8 mouse cellular contexts compared by ENCODE assay signal in the genomic region with DNA sequence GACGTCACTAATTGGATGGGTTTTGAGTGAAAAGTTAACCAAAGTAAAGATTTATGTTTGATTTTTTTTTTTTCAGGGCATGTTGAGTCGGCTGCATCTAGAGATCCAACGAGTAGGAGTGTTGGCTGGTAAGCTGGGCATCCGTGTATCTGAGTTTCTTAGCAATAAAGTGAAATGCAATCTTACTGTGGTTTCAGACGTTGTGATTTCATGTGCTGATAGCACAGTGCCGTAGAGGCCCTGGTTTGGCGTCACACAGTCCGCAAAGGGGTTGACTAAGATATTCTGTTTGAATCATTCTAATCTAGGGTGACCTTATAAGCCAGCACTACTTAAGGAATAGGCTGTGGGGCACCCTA. TPM values are rescaled to one million over a fixed set of nuclear protein-coding genes. Genes with fewer than 3 reads are reported as not detected.
DNase-seq lines count a peak whose midpoint lies in the region; ATAC-seq lines count a peak whose summit lies in the region.

No protein-coding gene starts in this region.

- no peak for DNase-seq in kidney, postnatal 4 days
- DNase-seq in NIH3T3 (ENCODE audit: low read depth) = peak; percentile 46
- peak; percentile 23 for DNase-seq in midbrain, embryonic 14.5 days
- DNase-seq in thymus, postnatal 4 days = no peak
- DNase-seq in adrenal gland, postnatal 10 days = no peak

- no peaks in the 10 kb centered on the region for H3K27me3 ChIP-seq in kidney, embryonic 14.5 days (ENCODE audit: control insufficient read depth, insufficient read depth, low read length)
- H3K27me3 ChIP-seq in hindbrain, embryonic 12.5 days = no peaks in the 10 kb centered on the region
- H3K27me3 ChIP-seq in midbrain, embryonic 14.5 days (ENCODE audit: control insufficient read depth, insufficient read depth, low read length) = no peaks in the 10 kb centered on the region

- peak overlapping the region; percentile 62 for H3K4me3 ChIP-seq in kidney, embryonic 14.5 days (ENCODE audit: low read length)
- H3K4me3 ChIP-seq in hindbrain, embryonic 12.5 days = peak overlapping the region; percentile 58
- H3K4me3 ChIP-seq in midbrain, embryonic 14.5 days (replicated peaks; ENCODE audit: low read depth, low read length) = peak overlapping the region; percentile 81

- WGBS in kidney, embryonic 14.5 days = 0% methylated on average over 8 of the region's 8 CpGs
- under 1% methylated on average over 8 of the region's 8 CpGs for WGBS in hindbrain, embryonic 12.5 days
- under 1% methylated on average over 8 of the region's 8 CpGs for WGBS in midbrain, embryonic 14.5 days

- H3K4me2 ChIP-seq in kidney, embryonic 14.5 days (replicated peaks; ENCODE audit: low read depth, low read length) = peak overlapping the region; percentile 79
- peak overlapping the region; percentile 63 for H3K4me2 ChIP-seq in hindbrain, embryonic 12.5 days (replicated peaks)
- H3K4me2 ChIP-seq in midbrain, embryonic 14.5 days (ENCODE audit: low read length) = peak overlapping the region; percentile 91

- no peaks in the 10 kb centered on the region for H3K9me3 ChIP-seq in kidney, embryonic 14.5 days (ENCODE audit: control insufficient read depth, low read length)
- H3K9me3 ChIP-seq in hindbrain, embryonic 12.5 days (replicated peaks) = no peaks in the 10 kb centered on the region
- H3K9me3 ChIP-seq in midbrain, embryonic 14.5 days (ENCODE audit: control insufficient read depth, low read length) = no peaks in the 10 kb centered on the region

- peak overlapping the region; percentile 90 for H3K27ac ChIP-seq in kidney, embryonic 14.5 days (ENCODE audit: low read depth, low read length)
- peak overlapping the region; percentile 78 for H3K27ac ChIP-seq in hindbrain, embryonic 12.5 days
- peak overlapping the region; percentile 79 for H3K27ac ChIP-seq in midbrain, embryonic 14.5 days (replicated peaks; ENCODE audit: low read depth, low read length)

- H3K4me1 ChIP-seq in kidney, embryonic 14.5 days (ENCODE audit: control insufficient read depth, insufficient read depth, low read length) = peaks cover 33% of the 10 kb centered on the region
- H3K4me1 ChIP-seq in hindbrain, embryonic 12.5 days = peaks cover 49% of the 10 kb centered on the region
- H3K4me1 ChIP-seq in midbrain, embryonic 14.5 days (ENCODE audit: control insufficient read depth, insufficient read depth, low read length) = peaks cover 30% of the 10 kb centered on the region

- ATAC-seq in kidney, embryonic 14.5 days (ENCODE audit: low FRiP score, low TSS enrichment) = no peak
- no peak for ATAC-seq in hindbrain, embryonic 12.5 days (ENCODE audit: low FRiP score)
- no peak for ATAC-seq in midbrain, embryonic 14.5 days (ENCODE audit: low FRiP score, low TSS enrichment)
- no peak for ATAC-seq in frontal cortex, adult (ENCODE audit: low TSS enrichment)

- H3K36me3 ChIP-seq in kidney, embryonic 14.5 days (ENCODE audit: control insufficient read depth, insufficient read depth, low read length) = peaks cover 21% of the 10 kb centered on the region
- peaks cover 10% of the 10 kb centered on the region; the same call in 1 of the 2 replicates for H3K36me3 ChIP-seq in hindbrain, embryonic 12.5 days
- peaks cover 23% of the 10 kb centered on the region for H3K36me3 ChIP-seq in midbrain, embryonic 14.5 days (ENCODE audit: control insufficient read depth, insufficient read depth, low read length)

- H3K9ac ChIP-seq in kidney, embryonic 14.5 days (ENCODE audit: low read depth, low read length) = peak overlapping the region; percentile 78
- H3K9ac ChIP-seq in hindbrain, embryonic 12.5 days = peak overlapping the region; percentile 79
- peak overlapping the region; percentile 49 for H3K9ac ChIP-seq in midbrain, embryonic 14.5 days (replicated peaks; ENCODE audit: low read length)

RNA-seq across cellular contexts. Expression of gene Traf7, which starts 0.8 kb away (rescaled TPM):
- 69.0 and 88.5 TPM in 2 replicates for polyA plus RNA-seq in kidney, embryonic 14.5 days (2014; fragmentation: Nextera tagmentation; extraction: Ambion mirVana)
- polyA plus RNA-seq in hindbrain, embryonic 12.5 days (2016; fragmentation: Nextera tagmentation; extraction: Ambion mirVana) = 86.5 and 87.0 TPM in 2 replicates
- polyA plus RNA-seq in midbrain, embryonic 14.5 days (2014; fragmentation: Nextera tagmentation; extraction: Ambion mirVana) = 86.2 and 90.8 TPM in 2 replicates
- 100 to 1,000 TPM in 1 of 2 experiments, 10 to 100 TPM in 1; 83.5 to 104 TPM for total RNA-seq in adrenal gland, postnatal 10 days (2021)

RNA-seq across cellular contexts. Expression of gene Rab26, which starts 5.5 kb away (rescaled TPM):
- 2.7 and 2.8 TPM in 2 replicates for polyA plus RNA-seq in kidney, embryonic 14.5 days (2014; fragmentation: Nextera tagmentation; extraction: Ambion mirVana)
- 2.1 and 2.8 TPM in 2 replicates for polyA plus RNA-seq in hindbrain, embryonic 12.5 days (2016; fragmentation: Nextera tagmentation; extraction: Ambion mirVana)
- 4.9 and 6.5 TPM in 2 replicates for polyA plus RNA-seq in midbrain, embryonic 14.5 days (2014; fragmentation: Nextera tagmentation; extraction: Ambion mirVana)
- total RNA-seq in adrenal gland, postnatal 10 days (2021) = 1 to 10 TPM; 1.2 to 1.5 TPM

RNA-seq across cellular contexts. Expression of gene Pkd1, which starts 21.1 kb away (rescaled TPM):
- 16.7 and 31.6 TPM in 2 replicates for polyA plus RNA-seq in kidney, embryonic 14.5 days (2014; fragmentation: Nextera tagmentation; extraction: Ambion mirVana)
- 20.5 and 25.5 TPM in 2 replicates for polyA plus RNA-seq in hindbrain, embryonic 12.5 days (2016; fragmentation: Nextera tagmentation; extraction: Ambion mirVana)
- 18.0 and 28.3 TPM in 2 replicates for polyA plus RNA-seq in midbrain, embryonic 14.5 days (2014; fragmentation: Nextera tagmentation; extraction: Ambion mirVana)
- total RNA-seq in adrenal gland, postnatal 10 days (2021) = 10 to 100 TPM; 40.2 to 51.0 TPM

RNA-seq across cellular contexts. Expression of gene Caskin1, which starts 40.1 kb away (rescaled TPM):
- 1.6 and 1.8 TPM in 2 replicates for polyA plus RNA-seq in kidney, embryonic 14.5 days (2014; fragmentation: Nextera tagmentation; extraction: Ambion mirVana)
- 24.2 and 25.0 TPM in 2 replicates for polyA plus RNA-seq in hindbrain, embryonic 12.5 days (2016; fragmentation: Nextera tagmentation; extraction: Ambion mirVana)
- 34.8 and 37.5 TPM in 2 replicates for polyA plus RNA-seq in midbrain, embryonic 14.5 days (2014; fragmentation: Nextera tagmentation; extraction: Ambion mirVana)
- 10 to 100 TPM; 11.1 to 26.5 TPM for total RNA-seq in adrenal gland, postnatal 10 days (2021)

RNA-seq across cellular contexts. Expression of gene Mlst8, which starts 49.7 kb away (rescaled TPM):
- polyA plus RNA-seq in kidney, embryonic 14.5 days (2014; fragmentation: Nextera tagmentation; extraction: Ambion mirVana) = 36.4 and 36.9 TPM in 2 replicates
- 35.2 and 36.9 TPM in 2 replicates for polyA plus RNA-seq in hindbrain, embryonic 12.5 days (2016; fragmentation: Nextera tagmentation; extraction: Ambion mirVana)
- polyA plus RNA-seq in midbrain, embryonic 14.5 days (2014; fragmentation: Nextera tagmentation; extraction: Ambion mirVana) = 36.2 and 43.0 TPM in 2 replicates
- total RNA-seq in adrenal gland, postnatal 10 days (2021) = 10 to 100 TPM; 20.3 to 23.9 TPM

Comparison
In these comparisons a context has a peak if more than half of its experiments do, and no peak if none do; other contexts are left out.
1. DNase-seq: peak in NIH3T3 (single experiment) and midbrain, embryonic 14.5 days (single experiment); none in kidney, postnatal 4 days (0 of 2), thymus, postnatal 4 days (single experiment) and adrenal gland, postnatal 10 days (single experiment).
2. Peak in every context shown above with its lines, with median percentiles within 50 percentile points of each other: H3K27ac ChIP-seq, H3K4me2 ChIP-seq, H3K4me3 ChIP-seq and H3K9ac ChIP-seq.